Mouse (Mus musculus) heart, adult 2 months (tissue): ENCODE data around the gene Cx3cl1.

Experiments used
- CTCF ChIP-seq: fragments of 200-600 bp; IDR thresholded peaks from 2 replicates; pipeline ENCODE4 v1.8.1; 2022; ENCODE audit warnings: antibody characterized with exemption, mild to moderate bottlenecking, moderate library complexity
- EP300 ChIP-seq: fragments of 200-500 bp; IDR thresholded peaks from 2 replicates; pipeline ENCODE4 v1.6.1; 2011; ENCODE audit warnings: low read depth, low read length, control low read depth; ENCODE audit not compliant: insufficient read depth

DNA sequence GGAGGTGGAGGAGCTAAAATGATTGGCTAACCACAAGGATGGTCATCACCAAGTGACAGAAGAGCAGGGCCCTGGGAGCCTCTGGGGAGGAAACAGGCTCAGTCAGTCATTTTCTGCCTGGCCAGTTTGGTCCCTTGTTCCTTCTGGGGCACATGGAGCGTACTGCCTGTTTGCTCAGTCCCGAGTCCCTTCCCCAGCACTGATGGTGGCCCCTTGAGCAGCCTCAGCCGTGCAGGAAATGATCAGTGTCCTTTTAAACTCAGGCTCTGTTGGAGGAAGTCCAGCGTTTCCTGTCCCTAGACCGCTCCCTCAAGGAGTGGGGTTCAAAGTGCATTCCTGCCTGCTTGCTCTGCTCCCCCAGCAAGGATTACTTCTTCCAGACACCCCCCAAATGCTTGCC, 6.7 kb downstream of the Cx3cl1 start:
- TF ChIP-seq EP300: 0 out of 2 replicates have a peak, but pooled peaks have one; percentile 43
- no peak for TF ChIP-seq CTCF
